Mouse (Mus musculus) 3134 (cell line): ENCODE measurements around the gene Nup107.

Experiments used
- DNase-seq: peaks from one replicate; pipeline ENCODE4 v3.0.0-alpha.2; 2011; ENCODE audit warnings: low spot score; ENCODE audit not compliant: insufficient read length; ENCODE audit errors: extremely low read depth

The Nup107 gene

DNA sequence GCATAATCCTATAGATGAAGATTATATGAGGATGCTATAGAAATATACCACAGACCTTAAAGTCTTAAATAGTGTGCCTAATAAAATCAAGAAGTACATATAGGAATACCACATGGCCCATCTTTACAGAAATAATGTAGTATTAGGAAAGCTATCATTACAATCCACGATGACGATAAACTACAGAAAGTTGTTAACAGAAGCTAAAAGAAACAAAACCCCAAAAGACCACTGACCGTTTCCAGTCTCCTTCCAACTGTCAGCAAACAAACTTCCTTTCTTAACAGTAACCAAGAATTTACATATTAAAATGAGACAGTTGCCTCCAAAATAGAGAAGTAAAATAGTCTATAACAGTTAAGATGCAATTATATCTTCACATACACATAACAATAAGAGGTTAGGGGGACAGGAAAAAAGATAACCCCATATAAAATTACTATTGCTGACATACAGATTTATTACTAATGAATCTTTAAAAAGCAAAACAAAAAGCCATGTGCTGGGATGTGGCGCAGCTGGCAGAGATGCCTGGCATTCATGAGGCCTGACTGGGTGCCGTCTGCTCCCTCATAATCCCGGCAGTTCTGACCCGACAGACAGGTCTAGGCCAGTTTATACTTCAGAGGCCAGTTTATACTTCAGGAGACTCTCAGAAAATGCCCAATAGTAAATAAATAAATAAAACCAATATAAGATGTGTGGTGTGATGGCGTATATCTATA, 12.8 kb downstream of the Nup107 start:
- no peak for DNase-seq

DNA sequence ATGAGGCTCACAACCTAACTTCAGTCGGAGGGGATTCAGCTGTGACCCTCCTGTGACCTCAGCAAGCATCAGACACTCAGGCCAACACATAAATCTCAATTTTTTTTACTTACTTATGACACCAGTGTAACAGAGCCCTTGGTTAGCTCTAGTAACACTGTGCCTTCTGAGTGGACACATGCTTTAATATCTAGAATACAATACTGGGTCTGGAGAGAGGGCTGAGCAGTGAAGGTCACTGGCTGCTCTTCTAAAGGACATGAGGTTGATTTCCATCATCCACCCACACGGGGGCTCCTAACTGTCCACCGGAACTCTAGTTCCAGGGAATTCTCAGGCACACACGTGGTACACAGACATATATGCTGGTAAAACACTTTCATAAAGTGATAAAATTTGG, 13.6 kb downstream of the Nup107 start:
- no peak for DNase-seq

DNA sequence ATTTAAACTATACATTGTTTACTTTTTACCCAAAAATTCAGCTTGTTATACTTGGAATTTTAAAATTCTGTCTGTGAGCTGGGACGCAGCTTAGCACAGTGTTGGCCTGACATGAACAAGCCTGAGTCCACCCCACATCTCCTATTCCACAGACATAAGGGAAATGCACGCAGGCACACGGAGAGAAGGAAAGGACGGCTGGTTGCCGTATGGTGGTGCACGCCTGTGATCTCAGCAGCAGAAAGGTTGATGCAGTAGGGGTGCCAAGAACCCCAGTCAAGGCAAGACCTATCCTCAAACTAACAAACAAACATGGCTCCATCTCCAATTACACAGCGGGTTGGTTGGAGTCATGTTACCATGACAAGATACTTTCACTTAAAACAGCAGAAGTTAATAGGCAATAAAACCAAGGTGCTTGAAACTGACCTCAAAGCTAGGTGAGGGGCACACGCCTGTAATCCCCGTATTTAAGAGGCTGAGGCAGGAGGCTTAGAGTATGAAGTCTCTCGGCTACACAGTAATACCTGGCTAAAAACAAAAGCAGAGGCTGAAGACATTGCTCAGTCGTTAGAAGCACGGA, 14.1 kb downstream of the Nup107 start:
- DNase-seq, result no peak

DNA sequence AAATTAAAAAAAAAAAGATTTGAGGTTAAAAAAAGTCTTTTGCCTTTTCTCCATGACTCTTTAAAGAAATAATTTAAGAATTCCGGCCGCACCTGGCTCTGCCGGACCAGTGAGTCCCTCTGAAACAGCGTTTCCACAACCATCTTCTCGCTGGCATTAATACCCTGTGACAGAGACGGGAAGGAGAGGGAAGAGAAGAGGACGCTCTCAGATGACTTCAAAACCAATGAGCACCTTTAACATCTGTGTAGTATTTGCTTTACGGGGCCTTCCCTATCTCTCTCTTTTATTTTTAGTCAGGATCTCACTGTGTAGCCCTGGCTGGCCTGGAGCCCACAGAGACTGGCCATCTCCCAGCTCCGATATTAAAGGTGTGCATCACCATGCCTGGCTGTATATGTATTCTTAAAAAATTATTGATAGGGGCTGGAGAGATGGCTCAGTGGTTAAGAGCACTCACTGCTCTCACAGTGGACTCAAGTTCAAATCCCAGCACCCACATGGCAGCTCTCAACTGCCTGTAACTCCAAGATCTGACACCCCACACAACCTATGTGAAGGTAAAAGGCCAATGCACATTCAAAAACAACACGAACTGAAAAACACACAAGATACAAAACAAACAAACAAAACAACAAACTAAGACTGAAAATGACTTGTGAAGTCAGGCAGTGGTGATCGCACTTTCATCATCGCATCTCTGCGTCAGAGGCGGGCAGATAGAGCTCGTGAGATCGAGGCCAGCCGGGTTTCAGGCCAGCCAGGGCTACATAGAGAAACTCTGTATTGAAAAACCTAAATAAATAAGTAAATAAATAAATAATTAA, 14.8 kb downstream of the Nup107 start:
- no peak for DNase-seq

DNA sequence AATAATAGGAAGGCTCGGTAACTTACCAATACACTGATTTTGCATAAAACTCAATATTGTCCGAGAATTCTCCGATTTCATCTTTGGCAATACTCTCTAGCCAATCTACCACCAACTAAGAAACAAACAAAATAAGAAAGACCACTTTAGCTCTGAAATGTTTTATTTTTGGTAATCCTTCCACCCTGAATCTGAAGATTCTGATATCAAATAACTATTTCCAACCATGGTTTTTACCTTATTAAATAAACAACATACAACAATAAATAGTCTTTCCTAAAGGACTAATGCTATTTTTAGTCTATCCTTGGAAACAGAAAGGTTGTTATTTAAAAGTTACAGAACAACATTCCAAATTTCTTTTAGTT, 15.4 kb downstream of the Nup107 start:
- no peak for DNase-seq

DNA sequence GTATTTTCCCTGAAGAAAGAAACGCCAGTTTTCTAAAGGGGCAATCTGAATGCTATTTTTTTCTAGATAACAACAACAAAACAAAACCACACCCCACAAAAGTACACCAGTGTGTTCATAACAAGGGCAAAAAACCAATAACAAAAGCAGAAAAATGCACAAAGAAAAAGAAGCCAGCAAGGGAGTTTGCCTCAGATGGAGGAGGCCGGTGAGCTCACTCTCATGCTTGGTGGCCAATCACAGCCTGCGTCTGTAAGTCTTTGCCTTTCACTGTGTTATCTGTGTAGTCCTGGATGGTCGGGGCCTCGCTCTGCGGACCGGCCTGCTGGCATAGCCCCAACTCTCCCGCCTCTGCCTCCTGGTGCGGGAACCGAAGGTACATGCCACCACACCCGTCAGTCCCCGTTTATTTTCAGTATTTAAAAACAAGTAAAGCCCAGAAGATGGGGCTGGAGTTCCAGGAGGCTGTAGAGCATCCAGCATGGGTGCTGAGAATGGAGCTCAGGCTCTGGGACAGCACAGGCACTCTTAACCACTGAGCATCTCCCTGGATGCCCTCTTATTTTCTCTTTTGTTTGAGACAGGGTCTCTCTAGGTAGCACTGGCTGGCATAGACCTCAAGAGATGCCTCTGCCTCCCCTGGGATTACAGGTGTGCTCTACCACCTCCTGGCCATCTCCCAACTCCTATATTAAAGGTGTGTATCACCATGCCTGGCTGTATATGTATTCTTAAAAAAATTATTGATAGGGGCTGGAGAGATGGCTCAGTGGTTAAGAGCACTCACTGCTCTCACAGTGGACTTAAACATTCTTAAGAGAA, 16.0 kb downstream of the Nup107 start:
- DNase-seq, result no peak

DNA sequence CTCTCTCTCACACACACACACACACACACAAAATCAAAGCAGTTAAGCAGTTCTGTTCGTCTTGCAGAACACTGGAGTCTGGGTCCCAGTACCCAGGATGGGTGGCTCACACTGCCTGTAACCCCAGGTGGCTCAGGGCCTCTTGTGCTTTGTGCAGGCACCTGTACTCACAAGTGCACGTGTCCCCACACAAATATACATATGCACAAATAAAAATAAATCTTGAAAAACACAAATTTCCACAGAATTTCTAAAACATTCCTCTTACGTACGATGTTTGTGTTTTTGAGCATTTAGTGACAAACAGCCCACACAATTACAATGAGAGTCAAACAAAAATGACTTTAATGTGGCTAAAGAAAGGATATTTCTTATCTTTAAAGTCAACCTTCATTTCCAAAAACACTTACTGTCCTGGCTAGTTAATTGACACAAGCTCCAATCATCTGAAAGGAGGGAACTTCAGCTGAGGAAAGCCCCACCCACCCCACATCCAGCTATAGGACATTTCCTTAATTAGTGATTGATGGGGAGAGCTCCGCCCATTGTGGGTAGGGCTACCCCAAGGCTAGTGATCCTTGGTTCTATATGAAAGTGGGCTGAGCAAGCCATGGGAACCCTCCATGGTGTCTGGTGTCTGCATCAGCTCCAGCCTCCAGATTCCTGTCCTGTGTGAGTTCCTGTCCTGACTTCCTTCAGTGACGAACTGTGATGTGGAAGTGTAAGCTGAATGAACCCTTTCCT, 16.9 kb downstream of the Nup107 start:
- DNase-seq, result no peak

DNA sequence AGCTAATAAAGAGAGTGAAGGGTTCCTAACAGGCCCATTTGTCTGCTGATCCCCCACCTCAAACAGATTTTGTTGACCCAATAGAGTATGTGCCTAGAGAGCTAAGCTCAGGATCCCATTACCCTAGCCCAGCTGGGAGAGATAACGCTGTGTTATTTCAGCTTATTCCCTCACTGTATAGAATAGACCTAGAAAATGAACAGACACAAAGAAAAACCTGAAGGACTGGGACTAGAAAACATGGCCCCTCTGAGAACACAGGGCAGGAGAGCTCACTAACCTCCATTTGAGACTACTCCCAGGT, 17.7 kb downstream of the Nup107 start:
- no peak for DNase-seq

DNA sequence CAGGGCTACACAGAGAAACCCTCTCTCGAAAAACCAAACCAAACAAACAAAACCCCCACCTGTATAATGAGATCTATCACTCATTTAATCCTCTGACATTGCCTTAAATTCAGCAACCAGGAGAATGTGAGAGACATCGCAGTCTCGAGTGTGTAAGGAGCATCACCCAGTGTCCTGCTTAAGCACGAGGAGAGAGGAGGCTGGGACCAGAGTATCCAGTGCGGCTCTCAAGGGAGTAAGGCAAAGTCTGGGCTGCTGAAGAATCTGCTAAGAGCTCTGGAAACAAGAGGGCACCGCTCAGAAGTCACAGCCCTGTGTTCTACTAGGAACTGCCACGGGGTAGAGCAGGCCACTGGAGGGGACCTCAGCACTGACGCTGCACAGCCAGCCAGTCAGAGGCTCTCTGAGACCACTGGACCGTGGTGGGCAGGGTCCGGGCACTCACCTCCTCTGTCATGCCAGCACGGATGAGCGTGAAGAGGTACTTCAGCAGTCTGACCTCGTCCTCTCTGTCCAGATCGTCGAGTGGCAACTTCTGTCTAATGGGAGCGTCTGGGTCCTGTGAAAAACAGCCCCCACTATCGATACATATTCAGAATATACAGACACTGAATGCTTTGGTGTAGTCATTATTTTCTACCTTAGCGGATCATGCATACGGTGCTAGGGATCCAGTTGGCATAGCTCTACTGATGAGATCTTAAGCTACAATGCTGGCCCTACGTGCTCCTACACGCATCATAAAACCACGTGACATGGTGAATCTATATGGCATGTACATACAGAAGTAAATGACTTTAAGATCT, 18.3 kb downstream of the Nup107 start:
- no peak for DNase-seq

DNA sequence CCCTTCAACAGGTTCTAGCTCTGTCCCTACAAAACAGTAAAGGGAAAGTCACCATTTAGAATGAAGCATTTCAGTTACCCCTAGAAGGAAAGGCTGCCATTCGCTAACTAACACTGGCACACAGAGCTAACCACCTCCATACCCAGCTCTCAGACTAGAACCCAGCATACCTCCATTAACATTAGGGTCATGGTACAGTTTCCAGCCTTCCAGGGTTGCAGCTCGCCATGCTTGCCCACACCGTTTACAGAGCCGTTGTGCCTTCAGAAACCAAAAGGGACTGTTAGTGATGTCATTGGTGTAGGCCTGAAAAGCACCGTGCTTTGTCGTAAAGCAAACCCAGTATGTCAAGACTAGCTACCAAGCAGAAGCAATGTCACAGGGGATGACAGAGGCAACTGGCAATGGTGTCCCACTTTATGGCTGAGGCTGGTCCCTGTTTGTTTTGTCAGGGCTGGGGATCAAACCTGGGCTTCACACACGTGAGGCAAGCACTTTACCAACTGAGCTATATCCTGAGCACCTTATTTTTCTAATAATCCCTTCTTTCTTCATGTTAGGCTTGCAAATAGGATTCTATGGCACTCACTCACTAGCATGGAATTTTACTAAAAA, 19.3 kb downstream of the Nup107 start:
- no peak for DNase-seq

DNA sequence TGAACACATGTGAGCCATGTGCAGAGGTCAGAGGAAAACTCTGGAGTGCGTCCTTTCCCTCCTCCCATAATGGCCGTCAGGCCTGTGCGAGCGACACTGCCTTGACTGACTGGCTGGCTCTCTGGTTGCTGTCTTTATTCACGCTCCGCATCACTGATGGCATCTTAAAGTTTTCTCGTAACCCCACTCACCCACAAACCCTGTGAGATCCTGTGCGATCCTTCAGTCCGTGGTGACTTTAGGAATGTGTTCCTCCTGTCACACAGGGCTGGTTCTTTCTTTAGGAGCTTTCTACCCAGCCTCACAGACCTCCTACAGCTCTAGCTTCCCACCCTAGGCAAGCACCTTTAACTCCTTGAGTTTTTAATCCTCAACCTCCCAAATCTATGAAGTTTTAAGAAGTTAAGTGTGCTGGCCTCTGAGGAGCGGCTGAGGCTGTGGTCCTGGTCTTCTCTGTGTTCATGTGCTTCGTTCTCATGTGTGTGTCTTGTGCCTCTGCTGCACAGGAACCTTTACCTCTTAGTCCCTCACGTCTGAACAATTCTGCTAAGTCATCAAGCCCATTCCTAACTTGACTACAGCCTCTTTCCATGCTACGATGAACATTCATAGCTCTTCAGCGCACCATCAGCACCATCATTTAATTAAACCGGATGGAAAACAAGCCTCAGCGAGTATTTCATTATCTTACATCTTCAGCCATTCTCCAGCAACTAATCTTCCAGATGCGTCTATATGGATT, 20.0 kb downstream of the Nup107 start:
- no peak for DNase-seq

DNA sequence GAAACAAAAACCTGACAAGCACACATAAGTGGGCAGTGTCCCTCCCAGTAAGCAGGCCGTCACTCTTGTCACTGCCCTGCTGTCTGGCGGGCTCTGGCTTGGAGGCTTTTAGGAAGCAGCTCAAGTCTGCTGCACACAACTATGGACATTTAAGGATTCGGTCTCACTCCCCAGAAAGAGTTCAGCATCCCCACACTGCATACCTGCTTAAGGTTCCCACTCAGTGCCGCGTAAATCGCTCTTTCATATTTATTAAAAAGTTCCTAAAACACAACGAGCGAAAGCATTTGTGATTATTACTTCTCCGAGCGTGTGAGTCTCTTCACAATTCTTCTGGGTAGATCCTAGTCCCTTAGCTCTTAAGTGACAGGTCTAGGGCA, 21.4 kb downstream of the Nup107 start:
- DNase-seq, result no peak

DNA sequence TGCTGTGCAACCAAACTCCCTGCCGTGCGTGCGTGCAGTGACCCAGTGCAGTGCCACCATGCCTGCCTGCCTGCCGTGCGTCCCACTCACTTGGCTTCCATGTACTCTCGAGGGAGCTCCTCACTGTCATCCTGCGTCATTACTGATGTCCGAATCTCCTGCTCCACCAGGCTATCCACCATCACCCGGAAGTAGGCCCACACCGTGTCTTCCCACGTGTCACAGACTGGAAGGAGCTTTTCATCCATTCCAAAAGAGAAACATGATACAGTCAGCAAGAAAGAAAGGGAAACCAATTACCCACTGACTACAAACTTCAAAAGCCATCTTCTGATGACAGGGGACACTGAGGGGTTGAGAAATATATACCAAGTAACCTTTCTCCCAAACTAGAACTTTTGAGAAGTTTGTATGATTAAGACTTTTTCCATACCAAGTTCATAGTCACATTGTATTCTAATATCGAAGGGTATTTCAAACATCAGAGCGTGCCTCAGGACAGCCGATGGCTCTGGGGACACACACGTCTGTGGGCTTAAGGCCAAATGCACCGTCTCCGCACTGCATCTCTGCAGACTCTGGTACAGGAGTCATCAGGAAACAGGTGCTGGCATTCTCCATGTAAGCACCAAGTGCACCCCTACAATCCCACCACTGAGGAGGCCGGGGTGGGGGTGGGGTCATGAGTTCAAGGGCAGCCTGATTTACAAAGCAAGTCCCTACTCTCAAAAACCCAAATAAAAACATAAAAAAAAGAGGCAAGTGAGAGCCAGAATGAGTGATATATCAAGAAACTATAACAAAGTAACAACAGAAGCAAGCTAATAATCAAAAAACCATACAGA, 22.0 kb downstream of the Nup107 start:
- no peak for DNase-seq

DNA sequence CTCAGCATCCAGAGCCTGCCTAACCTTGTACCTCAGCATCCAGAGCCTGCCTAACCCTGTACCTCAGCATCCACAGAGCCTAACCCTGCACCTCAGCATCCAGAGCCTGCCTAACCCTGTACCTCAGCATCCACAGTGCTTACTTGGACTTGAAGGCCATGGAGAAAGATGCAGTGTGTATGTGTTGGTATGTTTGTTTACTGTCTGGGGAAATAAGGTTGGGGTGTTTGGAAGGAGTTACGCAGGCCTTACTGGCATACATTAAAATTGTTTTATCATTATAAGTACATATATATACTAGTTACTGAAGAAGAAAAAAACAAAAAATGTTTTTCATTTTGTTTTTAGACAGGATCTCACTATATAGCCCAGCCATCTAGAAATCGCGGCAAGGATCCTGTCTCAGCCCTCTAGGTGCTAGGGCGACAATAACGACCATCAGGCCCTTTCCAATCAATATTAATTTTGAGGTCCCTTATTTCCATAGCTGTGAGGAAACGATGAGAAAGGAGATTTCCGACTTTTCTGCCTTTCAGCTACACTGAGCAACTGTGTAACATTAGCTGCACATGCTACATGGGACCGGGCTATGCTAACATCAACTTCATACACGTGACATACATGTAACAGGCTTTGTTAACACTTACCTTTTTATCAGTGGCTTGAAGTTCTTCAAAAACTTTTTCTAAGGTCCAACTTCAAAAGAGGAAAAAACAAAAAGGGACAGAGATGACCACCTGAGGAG, 22.8 kb downstream of the Nup107 start:
- DNase-seq, result no peak

DNA sequence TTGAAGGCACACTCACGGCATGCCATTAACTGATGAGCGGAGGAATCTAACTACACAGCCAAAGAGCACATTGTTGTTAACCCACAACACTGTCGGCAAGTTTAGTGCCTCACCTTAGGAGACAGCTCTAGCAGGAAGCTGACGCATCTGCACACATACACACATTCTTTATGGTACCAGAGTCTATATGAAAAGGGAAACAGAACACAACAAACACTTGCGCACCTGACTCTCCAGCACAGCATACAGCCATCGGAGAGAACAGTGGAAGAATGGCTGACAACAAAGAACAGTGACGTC, 24.4 kb downstream of the Nup107 start:
- no peak for DNase-seq

DNA sequence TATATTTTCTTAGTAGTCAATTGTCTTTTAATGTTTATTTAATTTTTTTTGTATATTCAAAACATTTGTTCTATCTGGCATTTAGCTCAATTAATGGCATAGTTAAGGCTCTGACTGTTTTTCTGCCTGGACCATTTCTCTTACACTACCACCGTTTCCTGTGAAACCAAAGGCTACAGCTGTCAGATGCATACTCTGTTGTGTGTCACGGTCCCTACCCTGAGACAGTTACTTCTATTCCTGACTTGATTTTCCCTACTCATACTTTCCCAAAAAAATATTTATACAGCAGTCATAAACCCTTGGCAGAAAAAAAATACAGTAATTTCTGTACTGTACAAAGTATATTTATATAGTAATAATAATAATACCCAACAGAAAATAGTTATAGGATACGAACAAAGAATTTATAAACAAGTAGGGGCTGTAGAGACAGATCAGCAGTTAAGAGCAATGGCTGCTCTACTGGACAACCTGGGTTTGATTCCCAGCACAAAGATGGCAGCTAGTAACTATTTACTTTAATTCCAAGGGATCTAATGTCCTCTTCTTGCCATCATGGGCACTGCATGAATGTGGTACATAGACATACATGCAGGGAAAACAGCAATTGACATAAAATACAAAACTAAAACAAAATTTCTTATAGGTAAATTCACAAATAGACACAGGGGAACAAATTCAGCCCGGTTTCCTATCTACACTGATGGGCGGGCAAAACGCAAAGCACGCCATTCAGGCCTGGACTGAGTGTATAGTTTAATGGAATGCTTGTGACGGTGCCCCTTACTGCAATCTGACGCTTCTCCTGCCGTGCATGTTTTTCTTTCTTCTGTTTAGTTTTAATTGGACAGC, 25.0 kb downstream of the Nup107 start:
- no peak for DNase-seq

DNA sequence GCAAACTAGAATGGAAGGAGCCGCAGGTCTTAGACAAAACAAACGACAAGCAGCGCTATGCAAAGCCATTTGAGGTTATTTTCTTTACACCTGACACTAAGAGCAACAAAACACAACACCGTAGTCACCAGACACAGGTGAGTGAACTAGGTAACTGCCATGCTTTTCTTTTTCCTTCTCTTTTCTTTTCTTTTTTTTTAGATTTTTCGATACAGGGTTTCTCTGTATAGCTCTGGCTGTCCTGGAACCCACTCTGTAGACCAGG, 25.7 kb downstream of the Nup107 start:
- no peak for DNase-seq
